Mouse (Mus musculus): ENCODE results near the gene Qtrt1. TPM values are rescaled to one million over a fixed set of nuclear protein-coding genes. Genes with fewer than 3 reads are reported as not detected.

Qtrt1 gene
- total and polyA plus RNA-seq, 3 experiments, result 48.1 to 57.8 (median 56.8) TPM

GRCm38 (mm10) chr9:21427773-21428172 lies 16.1 kb downstream of the Qtrt1 start:
- no peak overlapping the region for H3K9ac ChIP-seq (ENCODE audit: insufficient read depth, low read depth)
- no peaks in the 10 kb centered on the region for H3K9me3 ChIP-seq (replicated peaks; ENCODE audit: low read length)
- no peak for DNase-seq (ENCODE audit: extremely low read depth)
- in situ Hi-C loops (cut with MboI; ENCODE audit: low pct_ligation_motif_present, low pct_unique_long_range_greater_than_20kb, low sequenced_read_pairs) (loop anchor here (5.0 kb wide), 1 partner anchor 35 kb away; no protein-coding TSS in a partner anchor), dilution Hi-C loops (cut with MboI; ENCODE audit: extremely low pct_ligation_motif_present, extremely low pct_unique_long_range_greater_than_20kb, low sequenced_read_pairs) (no loop called here)
- no peak overlapping the region for H3K4me3 ChIP-seq (replicated peaks in 1 of 3; ENCODE audit: low read depth in 2 of 3, low read length in 2 of 3, poor library complexity in 1 of 3)
- peaks cover 60% of the 10 kb centered on the region for H3K79me2 ChIP-seq (replicated peaks; ENCODE audit: control insufficient read depth, extremely low read depth, insufficient read depth, poor library complexity, severe bottlenecking)
- H3K36me3 ChIP-seq (replicated peaks in 1 of 2; ENCODE audit: control insufficient read depth in 1 of 2, insufficient read depth in 1 of 2, low read length in 1 of 2), result peaks cover 3 to 52% of the 10 kb centered on the region in 2 experiments
- TF ChIP-seq USF2 (conservative IDR thresholded peaks at IDR 0.05; ENCODE audit: low read depth, low read length) (no peak), RCOR1 (conservative IDR thresholded peaks at IDR 0.05; ENCODE audit: low read depth, low read length) (no peak), CHD2 (IDR thresholded peaks at IDR 0.05; ENCODE audit: low read length) (no peak), PAX5 (IDR thresholded peaks at IDR 0.05; ENCODE audit: low read length) (no peak), SMC3 (IDR thresholded peaks at IDR 0.05; ENCODE audit: low read depth, low read length) (no peak), USF1 (IDR thresholded peaks at IDR 0.05; ENCODE audit: low read depth, low read length) (no peak), MEF2A (IDR thresholded peaks at IDR 0.05; ENCODE audit: borderline replicate concordance, low read depth, low read length) (no peak), JUND (conservative IDR thresholded peaks at IDR 0.05; ENCODE audit: low read depth, low read length) (no peak), MYC (IDR thresholded peaks at IDR 0.05; ENCODE audit: low read depth, low read length) (no peak), NELFE (IDR thresholded peaks at IDR 0.05; ENCODE audit: low read depth, low read length) (no peak), POLR2AphosphoS2 (IDR thresholded peaks at IDR 0.05; ENCODE audit: low read depth, low read length) (no peak), NRF1 (IDR thresholded peaks at IDR 0.05; ENCODE audit: low read depth, low read length) (no peak), ZC3H11A (IDR thresholded peaks at IDR 0.05; ENCODE audit: low read depth, low read length) (no peak), ZKSCAN1 (IDR thresholded peaks at IDR 0.05; ENCODE audit: borderline replicate concordance, low read depth, low read length) (no peak), MAX (IDR thresholded peaks at IDR 0.05; ENCODE audit: low read length) (no peak), TBP (conservative IDR thresholded peaks at IDR 0.05; ENCODE audit: low read depth, low read length) (no peak), MAFK (IDR thresholded peaks at IDR 0.05; ENCODE audit: insufficient replicate concordance, low read length) (no peak), UBTF (IDR thresholded peaks at IDR 0.05; ENCODE audit: low read depth, low read length) (no peak), ZNF384 (IDR thresholded peaks at IDR 0.05; ENCODE audit: low read depth, low read length) (no peak), ZMIZ1 (IDR thresholded peaks at IDR 0.05; ENCODE audit: low read depth, low read length) (no peak)
- no peak overlapping the region for H3K4me2 ChIP-seq (ENCODE audit: insufficient read depth, low read depth, poor library complexity, severe bottlenecking)
- H3K4me1 ChIP-seq (ENCODE audit: control insufficient read depth in 1 of 2, insufficient read depth in 2 of 2), result peaks cover 11 to 53% of the 10 kb centered on the region in 2 experiments
- no peaks in the 10 kb centered on the region for H3K27me3 ChIP-seq (replicated peaks)
- no peak overlapping the region for H3K27ac ChIP-seq (ENCODE audit: insufficient read depth, low read depth)

- dilution Hi-C loops (cut with MboI; ENCODE audit: extremely low pct_ligation_motif_present, extremely low pct_unique_long_range_greater_than_20kb, low sequenced_read_pairs), result no loop called here
Measured at GRCm38 (mm10) chr9:21428178-21428577, 16.5 kb downstream of the Qtrt1 start.

More at GRCm38 (mm10) chr9:21428178-21428577, 16.5 kb downstream of the Qtrt1 start:
- Histone ChIP-seq H3K4me2 (ENCODE audit: insufficient read depth, low read depth, poor library complexity, severe bottlenecking) (no peak overlapping the region), H3K4me3 (replicated peaks in 1 of 3; ENCODE audit: low read depth in 2 of 3, low read length in 2 of 3, poor library complexity in 1 of 3) (no peak overlapping the region), H3K27ac (ENCODE audit: insufficient read depth, low read depth) (no peak overlapping the region), H3K27me3 (replicated peaks) (no peaks in the 10 kb centered on the region), H3K4me1 (ENCODE audit: control insufficient read depth in 1 of 2, insufficient read depth in 2 of 2) (peaks cover 11 to 53% of the 10 kb centered on the region in 2 experiments), H3K9me3 (replicated peaks; ENCODE audit: low read length) (no peaks in the 10 kb centered on the region), H3K9ac (ENCODE audit: insufficient read depth, low read depth) (no peak overlapping the region), H3K79me2 (replicated peaks; ENCODE audit: control insufficient read depth, extremely low read depth, insufficient read depth, poor library complexity, severe bottlenecking) (peaks cover 60% of the 10 kb centered on the region), H3K36me3 (replicated peaks in 1 of 2; ENCODE audit: control insufficient read depth in 1 of 2, insufficient read depth in 1 of 2, low read length in 1 of 2) (peaks cover 3 to 53% of the 10 kb centered on the region in 2 experiments)
- no peak for DNase-seq (ENCODE audit: extremely low read depth)
- in situ Hi-C loops (cut with MboI; ENCODE audit: low pct_ligation_motif_present, low pct_unique_long_range_greater_than_20kb, low sequenced_read_pairs), result loop anchor here (5.0 kb wide), 1 partner anchor 34 kb away; no protein-coding TSS in a partner anchor
- TF ChIP-seq IRF4 (IDR thresholded peaks at IDR 0.05; ENCODE audit: low read depth, low read length) (no peak), GABPA (IDR thresholded peaks at IDR 0.05; ENCODE audit: insufficient replicate concordance, low read depth, low read length) (no peak), MXI1 (IDR thresholded peaks at IDR 0.05; ENCODE audit: low read depth, low read length) (no peak), ELF1 (IDR thresholded peaks at IDR 0.05; ENCODE audit: low read depth, low read length) (no peak), MAZ (IDR thresholded peaks at IDR 0.05; ENCODE audit: low read depth, low read length) (no peak), CTCF (conservative IDR thresholded peaks at IDR 0.05 in 1 of 2, IDR thresholded peaks at IDR 0.05 in 1 of 2; ENCODE audit: low read depth in 2 of 2, low read length in 2 of 2) (no peak), EP300 (IDR thresholded peaks at IDR 0.05; ENCODE audit: low read length) (no peak), PAX5 (IDR thresholded peaks at IDR 0.05; ENCODE audit: low read length) (no peak), NELFE (IDR thresholded peaks at IDR 0.05; ENCODE audit: low read depth, low read length) (no peak), JUN (IDR thresholded peaks at IDR 0.05; ENCODE audit: insufficient read depth, low read depth, low read length) (no peak), ETS1 (conservative IDR thresholded peaks at IDR 0.05; ENCODE audit: low read depth, low read length) (no peak), JUND (conservative IDR thresholded peaks at IDR 0.05; ENCODE audit: low read depth, low read length) (no peak), ZNF384 (IDR thresholded peaks at IDR 0.05; ENCODE audit: low read depth, low read length) (no peak), CHD1 (IDR thresholded peaks at IDR 0.05; ENCODE audit: low read depth, low read length) (no peak), USF1 (IDR thresholded peaks at IDR 0.05; ENCODE audit: low read depth, low read length) (no peak), TBP (conservative IDR thresholded peaks at IDR 0.05; ENCODE audit: low read depth, low read length) (no peak), KAT2A (IDR thresholded peaks at IDR 0.05; ENCODE audit: insufficient replicate concordance, low read length) (no peak)

All from CH12.LX (cell line).